Mouse (Mus musculus) cerebellum, adult (tissue): ENCODE results near the gene Ccdc141.

Experiments used
- ATAC-seq: cut with Nextera tagmentation; 2 replicates; pipeline ENCODE4 v1.9.2; 2017; ENCODE audit warnings: mild to moderate bottlenecking, moderate library complexity, mixed read lengths; ENCODE audit not compliant: insufficient number of reproducible peaks, low FRiP score, low TSS enrichment

Ccdc141 gene

GRCm38 (mm10) chr2:77138879-77139278 lies 31.6 kb downstream of the Ccdc141 start:
- ATAC-seq = no peak

- no peak for ATAC-seq
These were observed 35.5 kb downstream of the Ccdc141 start for GRCm38 (mm10) chr2:77134906-77135305.

GRCm38 (mm10) chr2:77133407-77133806 lies 37.0 kb downstream of the Ccdc141 start:
- no peak for ATAC-seq

- no peak; the same call in 1 of the 2 replicates for ATAC-seq
These were observed 43.5 kb downstream of the Ccdc141 start for GRCm38 (mm10) chr2:77126939-77127338.

- ATAC-seq = no peak
These were observed 52.3 kb downstream of the Ccdc141 start for GRCm38 (mm10) chr2:77118102-77118501.

- no peak for ATAC-seq
These were observed 56.1 kb downstream of the Ccdc141 start for GRCm38 (mm10) chr2:77114335-77114734.

- no peak for ATAC-seq
These were observed 56.6 kb downstream of the Ccdc141 start for GRCm38 (mm10) chr2:77113867-77114266.

- ATAC-seq = no peak
These were observed 57.4 kb downstream of the Ccdc141 start for GRCm38 (mm10) chr2:77113026-77113425.

- no peak for ATAC-seq
These were observed 59.3 kb downstream of the Ccdc141 start for GRCm38 (mm10) chr2:77111095-77111494.

- no peak for ATAC-seq
These were observed 60.1 kb downstream of the Ccdc141 start for GRCm38 (mm10) chr2:77110365-77110764.

GRCm38 (mm10) chr2:77109506-77110123 lies 60.8 kb downstream of the Ccdc141 start:
- peak; percentile 96 for ATAC-seq

- ATAC-seq = no peak
These were observed 61.9 kb downstream of the Ccdc141 start for GRCm38 (mm10) chr2:77108562-77108961.

- ATAC-seq = no peak
These were observed 64.3 kb downstream of the Ccdc141 start for GRCm38 (mm10) chr2:77106150-77106549.

GRCm38 (mm10) chr2:77105006-77105715 lies 65.3 kb downstream of the Ccdc141 start:
- ATAC-seq = no peak

GRCm38 (mm10) chr2:77102516-77102915 lies 67.9 kb downstream of the Ccdc141 start:
- ATAC-seq = no peak

- ATAC-seq = no peak
These were observed 70.6 kb downstream of the Ccdc141 start for GRCm38 (mm10) chr2:77099814-77100213.

- no peak for ATAC-seq
These were observed 71.7 kb downstream of the Ccdc141 start for GRCm38 (mm10) chr2:77098769-77099168.

GRCm38 (mm10) chr2:77091749-77092148 lies 78.7 kb downstream of the Ccdc141 start:
- ATAC-seq = no peak

GRCm38 (mm10) chr2:77085313-77085712 lies 85.1 kb downstream of the Ccdc141 start:
- no peak for ATAC-seq

- ATAC-seq = no peak
These were observed 85.8 kb downstream of the Ccdc141 start for GRCm38 (mm10) chr2:77084629-77085028.

- no peak for ATAC-seq
These were observed 89.3 kb downstream of the Ccdc141 start for GRCm38 (mm10) chr2:77081156-77081555.

GRCm38 (mm10) chr2:77080657-77081056 lies 89.8 kb downstream of the Ccdc141 start:
- no peak for ATAC-seq
